Mouse (Mus musculus): ENCODE data around the gene Odf3l2.

Odf3l2 gene

DNA sequence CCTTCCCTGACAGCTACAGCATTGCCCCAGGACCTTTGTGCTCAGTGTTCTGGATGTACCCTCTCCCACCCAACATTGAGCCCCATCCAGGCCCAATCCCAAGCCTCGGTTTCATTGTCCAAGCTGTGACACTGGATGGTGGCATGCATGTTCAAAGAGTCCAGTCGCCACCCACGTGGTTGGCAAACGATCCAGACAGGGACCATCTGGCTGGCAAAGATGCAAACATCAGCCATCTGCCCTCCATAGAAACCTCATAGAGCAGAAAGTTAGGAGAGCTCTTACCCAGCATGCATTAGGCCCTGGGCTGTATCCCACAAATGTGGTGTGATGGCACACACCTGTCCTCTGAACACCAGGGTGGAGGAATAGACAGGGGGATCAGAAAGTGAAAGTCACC is 14.1 kb downstream of the Odf3l2 start:
- DNase-seq (ENCODE audit: inconsistent ontology term): peak; percentile 30

DNA sequence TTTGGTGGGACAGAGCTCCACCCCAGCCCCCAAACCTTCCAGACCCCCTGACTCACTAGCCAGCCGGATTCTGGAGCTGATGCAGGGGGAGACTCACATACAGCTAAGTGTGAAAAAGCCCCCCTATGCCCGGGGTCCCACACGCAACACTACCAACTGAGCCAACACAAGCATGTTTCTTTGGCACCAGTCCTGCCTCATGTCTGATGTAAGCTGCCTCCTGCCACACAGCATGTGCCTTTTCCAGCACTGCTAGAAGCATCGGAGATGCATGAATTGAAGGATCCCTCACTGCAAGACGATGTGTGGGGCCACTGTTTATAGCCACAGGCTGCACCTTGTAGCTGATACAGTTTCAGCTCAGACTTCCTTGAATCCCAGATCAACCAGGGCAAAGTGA is 17.2 kb downstream of the Odf3l2 start:
- no peak for DNase-seq (ENCODE audit: inconsistent ontology term)

DNA sequence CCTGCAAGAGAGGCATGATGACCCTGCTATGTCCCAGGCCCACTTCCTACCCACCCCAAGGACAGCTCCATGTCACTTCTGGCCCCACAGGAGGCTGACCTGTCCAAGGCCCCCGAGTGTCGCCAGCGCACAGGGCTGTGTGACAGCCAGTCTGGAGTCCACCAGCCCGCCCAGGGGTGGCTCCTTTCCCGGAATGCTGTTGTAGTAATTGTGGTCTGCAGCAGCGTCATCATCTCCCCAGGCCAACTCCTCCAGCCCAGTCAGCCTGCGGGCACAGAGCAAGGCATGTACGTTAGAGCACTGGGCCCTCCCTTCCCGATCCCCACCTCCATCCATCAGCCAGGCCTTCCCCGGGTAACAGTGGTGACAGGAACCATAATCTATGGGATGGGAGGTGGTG is 19.4 kb downstream of the Odf3l2 start:
- DNase-seq (ENCODE audit: inconsistent ontology term): no peak

DNA sequence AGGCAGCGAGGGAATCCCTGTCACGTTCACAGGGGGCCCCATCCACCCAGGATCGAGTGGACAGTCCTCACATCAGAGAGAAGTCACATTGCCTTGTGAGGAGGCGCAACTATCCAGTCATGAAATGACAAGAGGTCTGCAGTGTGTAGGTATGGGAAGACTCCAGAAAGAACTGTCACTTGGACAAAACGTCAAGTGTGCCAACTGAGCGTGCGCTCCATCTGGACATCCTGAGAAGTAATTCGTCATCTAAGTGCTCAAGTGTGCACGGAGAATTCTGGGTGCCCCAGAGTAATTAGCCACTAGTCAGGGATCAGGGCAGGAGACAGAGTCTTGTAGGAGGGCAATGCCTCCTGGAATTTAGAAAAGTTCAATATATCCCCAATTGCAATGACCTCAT is 20.1 kb downstream of the Odf3l2 start:
- no peak for DNase-seq (ENCODE audit: inconsistent ontology term)

- peak; percentile 31 for DNase-seq (ENCODE audit: inconsistent ontology term)
Measured at GRCm38 (mm10) chr10:79623950-79624349, 21.6 kb downstream of the Odf3l2 start.

- no peak for DNase-seq (ENCODE audit: inconsistent ontology term)
Measured at GRCm38 (mm10) chr10:79616376-79616775, 29.2 kb downstream of the Odf3l2 start.

DNA sequence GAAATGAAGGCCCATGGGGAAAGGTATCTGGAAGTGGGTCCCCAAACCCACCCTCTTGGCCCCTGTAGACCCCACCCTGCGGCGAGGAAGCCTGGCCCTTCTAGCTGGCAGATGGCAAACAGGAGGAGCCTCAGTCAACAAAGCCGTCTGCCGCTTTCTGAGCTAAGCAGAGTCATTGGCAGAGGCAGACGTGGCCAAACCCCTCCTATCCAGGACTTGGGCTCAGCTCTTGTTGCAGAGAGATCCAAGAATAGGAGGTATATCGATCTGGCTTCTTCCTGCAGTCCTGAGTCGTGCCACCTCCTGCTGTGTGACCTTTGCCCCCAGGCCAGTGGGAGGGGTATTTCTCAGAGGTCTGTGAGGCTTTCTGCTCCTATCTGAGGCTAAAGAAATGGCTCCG is 29.7 kb downstream of the Odf3l2 start:
- DNase-seq (ENCODE audit: inconsistent ontology term): no peak

- no peak for DNase-seq (ENCODE audit: inconsistent ontology term)
Measured at GRCm38 (mm10) chr10:79614305-79614643, 31.3 kb downstream of the Odf3l2 start.

- DNase-seq (ENCODE audit: inconsistent ontology term): peak; percentile 76
Measured at GRCm38 (mm10) chr10:79613578-79614304, 31.8 kb downstream of the Odf3l2 start, which contains the start of gene C2cd4c. TSS of gene C2cd4c (minus strand) at chr10:79614025.

DNA sequence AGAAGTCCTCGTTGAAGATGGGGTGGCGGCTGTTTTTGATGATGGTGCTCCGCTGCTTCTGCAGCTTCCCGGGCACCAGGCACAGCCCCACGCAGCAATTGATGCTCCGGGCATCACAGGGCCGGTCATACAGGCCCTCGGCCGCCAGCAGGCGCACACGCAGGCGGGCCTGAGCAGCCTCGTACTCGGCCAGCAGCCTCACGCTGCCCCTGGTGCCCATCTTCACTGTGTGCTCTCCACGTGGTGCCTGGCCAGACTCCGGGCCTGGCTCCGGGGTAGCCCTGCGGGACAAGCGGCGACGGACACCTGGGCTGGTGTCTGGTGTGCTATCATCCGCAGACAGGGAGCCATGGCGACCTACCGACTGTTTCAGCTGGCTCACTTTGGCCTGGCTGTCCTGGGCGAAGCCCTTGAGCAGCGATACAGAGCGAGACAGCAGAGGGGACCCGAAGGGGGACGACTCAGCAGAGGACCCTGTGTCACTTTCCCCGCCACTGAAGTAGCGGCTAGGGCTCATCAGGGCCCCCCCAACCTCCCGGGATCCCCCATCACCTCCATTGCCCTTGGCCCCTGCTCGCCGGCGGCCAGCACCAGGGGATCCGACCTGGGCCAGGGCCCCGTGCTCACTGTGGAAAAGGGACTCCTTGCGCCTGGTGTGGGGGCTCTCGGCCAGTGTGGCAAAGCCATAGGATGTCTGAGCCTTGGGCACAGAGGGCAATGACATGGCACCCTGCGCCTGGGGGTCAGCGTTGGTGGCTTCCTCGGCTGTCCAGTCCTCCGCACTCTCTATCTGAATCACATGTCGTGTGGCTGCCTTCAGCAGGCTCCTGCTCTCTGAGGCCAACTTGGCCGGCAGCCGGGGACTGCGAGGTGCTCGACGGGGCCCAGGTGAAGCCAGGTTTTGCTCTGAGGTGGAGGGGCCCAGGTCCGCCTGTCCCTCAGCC is 33.1 kb downstream of the Odf3l2 start:
- DNase-seq (ENCODE audit: inconsistent ontology term): peak; percentile 46

GRCm38 (mm10) chr10:79611296-79611695 is 34.2 kb downstream of the Odf3l2 start:
- no peak for DNase-seq (ENCODE audit: inconsistent ontology term)

- no peak for DNase-seq (ENCODE audit: inconsistent ontology term)
Measured at GRCm38 (mm10) chr10:79609276-79609675, 36.3 kb downstream of the Odf3l2 start.

GRCm38 (mm10) chr10:79607892-79608291 is 37.6 kb downstream of the Odf3l2 start:
- no peak for DNase-seq (ENCODE audit: inconsistent ontology term)

GRCm38 (mm10) chr10:79606537-79606936 is 39.0 kb downstream of the Odf3l2 start:
- DNase-seq (ENCODE audit: inconsistent ontology term): peak; percentile 44

GRCm38 (mm10) chr10:79597936-79598230 is 47.7 kb downstream of the Odf3l2 start:
- no peak for DNase-seq (ENCODE audit: inconsistent ontology term)

DNA sequence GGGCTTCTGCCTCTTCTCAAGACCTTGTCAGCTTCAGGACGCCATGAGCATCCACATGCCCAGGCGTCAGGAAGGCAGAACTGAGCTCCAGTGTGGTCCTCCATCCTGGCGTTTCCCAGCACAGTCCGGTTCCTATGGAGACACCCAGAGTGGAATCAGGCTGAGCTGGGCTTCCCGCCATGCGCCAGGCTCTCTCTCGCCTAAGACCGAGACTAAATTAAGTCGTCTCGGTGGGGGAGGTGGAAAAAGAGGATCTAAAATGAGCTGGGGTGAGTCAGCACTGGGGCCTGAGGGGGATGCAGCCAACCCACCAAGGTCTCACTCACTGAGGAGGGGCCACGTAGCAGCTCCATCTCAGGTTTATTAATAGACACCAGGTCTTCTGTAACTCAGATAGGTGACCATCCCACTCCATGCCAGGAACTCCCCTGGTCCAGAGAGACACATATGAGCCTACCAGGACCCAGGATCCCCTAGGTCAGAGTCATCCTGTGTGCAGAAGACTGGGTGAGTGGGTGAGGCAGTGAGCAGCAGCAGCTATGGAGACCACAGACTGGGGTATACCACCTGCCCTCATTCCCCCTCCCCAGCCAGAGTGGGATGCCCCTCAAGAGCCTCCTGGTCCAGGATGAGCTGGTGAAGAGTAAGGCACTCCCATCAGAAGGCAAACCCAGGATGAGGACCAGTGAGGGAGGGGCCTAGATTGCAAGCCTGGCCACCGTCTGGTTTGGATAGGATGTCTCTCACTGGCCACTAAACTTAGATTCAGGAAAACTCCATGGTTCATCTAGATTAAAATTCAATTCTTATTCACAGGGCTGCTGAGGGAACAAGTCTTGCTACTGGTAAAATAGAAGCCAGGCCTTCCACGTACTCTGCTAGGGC is 48.2 kb downstream of the Odf3l2 start:
- DNase-seq (ENCODE audit: inconsistent ontology term): no peak

DNA sequence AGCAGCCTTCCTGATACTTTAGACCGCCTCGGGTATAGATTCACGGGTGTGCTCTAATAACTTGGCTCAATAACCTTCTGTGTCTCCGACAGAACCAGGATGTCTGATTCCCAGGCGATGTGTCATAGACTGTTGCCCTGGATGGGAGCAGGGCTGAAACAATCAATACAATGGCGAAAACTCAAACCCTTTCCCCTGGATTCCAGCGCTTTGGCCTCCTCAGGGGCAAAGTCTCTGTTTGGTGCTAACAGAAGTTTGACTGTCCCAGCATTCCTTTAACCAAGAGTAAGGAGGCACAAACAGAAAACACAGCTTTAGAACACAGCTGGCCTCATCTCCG is 50.0 kb downstream of the Odf3l2 start:
- DNase-seq (ENCODE audit: inconsistent ontology term): no peak

GRCm38 (mm10) chr10:79594872-79595589 is 50.5 kb downstream of the Odf3l2 start:
- peak; percentile 74 for DNase-seq (ENCODE audit: inconsistent ontology term)

DNA sequence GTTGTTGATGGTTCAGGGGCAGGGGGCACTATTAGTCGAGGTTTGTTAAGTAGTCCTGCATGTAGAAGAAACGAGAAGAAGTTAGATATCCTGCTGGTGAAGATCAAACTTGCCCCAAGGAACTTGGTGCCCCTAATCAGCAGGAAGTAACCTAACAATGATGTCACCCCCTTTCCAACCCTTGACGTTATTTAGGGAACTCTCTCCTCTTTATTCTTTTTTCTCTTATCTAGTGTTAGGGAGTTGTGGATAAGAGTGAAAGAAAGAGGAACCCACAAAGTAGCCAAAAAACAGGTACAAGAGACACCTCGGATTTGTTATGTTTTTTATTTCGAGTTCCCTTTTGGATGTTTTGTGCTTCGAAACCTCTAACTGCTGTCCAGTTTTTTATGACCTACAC is 51.4 kb downstream of the Odf3l2 start:
- no peak for DNase-seq (ENCODE audit: inconsistent ontology term)

- no peak for DNase-seq (ENCODE audit: inconsistent ontology term)
Measured at GRCm38 (mm10) chr10:79590702-79591101, 54.8 kb downstream of the Odf3l2 start.
